Mouse (Mus musculus): ENCODE measurements around the gene Ppp1r14a. TPM values are rescaled to one million over a fixed set of nuclear protein-coding genes. Genes with fewer than 3 reads are reported as not detected.

Gene Ppp1r14a
- total and polyA plus RNA-seq, 3 experiments: 3.8 to 7.1 TPM; not detected in 1

GRCm38 (mm10) chr7:29340838-29341237 lies 51.7 kb downstream of the Ppp1r14a start:
- no peaks in the 10 kb centered on the region for H3K27me3 ChIP-seq (ENCODE audit: control insufficient read depth in 1 of 2, insufficient read depth in 2 of 2, low read length in 2 of 2)
- DNase-seq (ENCODE audit: low read depth, low spot score): peak; percentile 29
- 0 out of 2 replicates have a peak, but pooled peaks have one; percentile 46 for TF ChIP-seq CHD1 (IDR thresholded peaks at IDR 0.05; ENCODE audit: low read depth, low read length)
- TF ChIP-seq MAZ (IDR thresholded peaks at IDR 0.05; ENCODE audit: low read depth, low read length): no peak
- peak overlapping the region; percentile 83 for H3K9ac ChIP-seq (ENCODE audit: control insufficient read depth, low read depth, low read length, poor library complexity, severe bottlenecking)
- no peaks in the 10 kb centered on the region for H3K9me3 ChIP-seq (replicated peaks; ENCODE audit: insufficient read depth, low read length)
- H3K79me2 ChIP-seq (ENCODE audit: control insufficient read depth, insufficient read depth, low read length, poor library complexity): peaks cover 33% of the 10 kb centered on the region
- peak overlapping the region; percentile 99 for H3K27ac ChIP-seq (ENCODE audit: control insufficient read depth, low read depth, low read length)
- H3K4me1 ChIP-seq (ENCODE audit: control insufficient read depth in 1 of 2, insufficient read depth in 2 of 2, low read length in 2 of 2): peaks cover 24 to 53% of the 10 kb centered on the region in 2 experiments
- H3K36me3 ChIP-seq (ENCODE audit: control insufficient read depth in 1 of 2, insufficient read depth in 2 of 2, low read length in 2 of 2): peaks cover 0 to 42% of the 10 kb centered on the region in 2 experiments; a peak in 3 of 4 replicates
- peak overlapping the region; percentile 46 to 57 for H3K4me3 ChIP-seq (ENCODE audit: control insufficient read depth in 1 of 2, insufficient read depth in 1 of 2, low read depth in 2 of 2, low read length in 2 of 2)

- Histone ChIP-seq H3K4me1 (ENCODE audit: control insufficient read depth in 1 of 2, insufficient read depth in 2 of 2, low read length in 2 of 2) (peaks cover 20 to 50% of the 10 kb centered on the region in 2 experiments), H3K27me3 (ENCODE audit: control insufficient read depth in 1 of 2, insufficient read depth in 2 of 2, low read length in 2 of 2) (no peaks in the 10 kb centered on the region), H3K36me3 (ENCODE audit: control insufficient read depth in 1 of 2, insufficient read depth in 2 of 2, low read length in 2 of 2) (peaks cover 0 to 38% of the 10 kb centered on the region in 2 experiments; a peak in 2 of 4 replicates), H3K9ac (ENCODE audit: control insufficient read depth, low read depth, low read length, poor library complexity, severe bottlenecking) (peak overlapping the region; percentile 83), H3K4me3 (ENCODE audit: control insufficient read depth in 1 of 2, insufficient read depth in 1 of 2, low read depth in 2 of 2, low read length in 2 of 2) (peak overlapping the region; percentile 46 to 57), H3K79me2 (ENCODE audit: control insufficient read depth, insufficient read depth, low read length, poor library complexity) (peaks cover 33% of the 10 kb centered on the region), H3K9me3 (replicated peaks; ENCODE audit: insufficient read depth, low read length) (no peaks in the 10 kb centered on the region), H3K27ac (ENCODE audit: control insufficient read depth, low read depth, low read length) (peak overlapping the region; percentile 99)
- peak; percentile 47; the same call in 1 of the 2 replicates for TF ChIP-seq HCFC1 (IDR thresholded peaks at IDR 0.05; ENCODE audit: low read depth, low read length)
- no peak for TF ChIP-seq POLR2AphosphoS5 (IDR thresholded peaks at IDR 0.05; ENCODE audit: borderline replicate concordance, low read depth, low read length)
- peak; percentile 100 for TF ChIP-seq MYC (IDR thresholded peaks at IDR 0.05; ENCODE audit: low read depth, low read length)
- peak; percentile 19; the same call in 1 of the 2 replicates for TF ChIP-seq NRF1 (IDR thresholded peaks at IDR 0.05; ENCODE audit: insufficient read depth, low read depth, low read length, poor library complexity, severe bottlenecking)
- peak; percentile 62; the same call in 1 of the 2 replicates for TF ChIP-seq TBP (IDR thresholded peaks at IDR 0.05; ENCODE audit: low read depth, low read length)
- peak; percentile 97 for TF ChIP-seq SIN3A (IDR thresholded peaks at IDR 0.05; ENCODE audit: low read length)
- TF ChIP-seq NELFE (IDR thresholded peaks at IDR 0.05; ENCODE audit: low read depth, low read length): peak; percentile 41
- peak; percentile 87 for TF ChIP-seq USF1 (IDR thresholded peaks at IDR 0.05; ENCODE audit: low read depth, low read length)
- peak; percentile 40; the same call in 1 of the 2 replicates for TF ChIP-seq ETS1 (IDR thresholded peaks at IDR 0.05; ENCODE audit: low read depth, low read length)
- TF ChIP-seq USF2 (IDR thresholded peaks at IDR 0.05; ENCODE audit: borderline replicate concordance in 1 of 2, insufficient read depth in 1 of 2, low read depth in 1 of 2, low read length in 2 of 2): no peak
- TF ChIP-seq POLR2A (IDR thresholded peaks at IDR 0.05; ENCODE audit: control insufficient read depth in 1 of 2, insufficient read depth in 1 of 2, low read depth in 1 of 2, low read length in 2 of 2, poor library complexity in 1 of 2): peak; percentile 12 to 77; a peak in 3 of 4 replicates
- peak; percentile 100 for TF ChIP-seq MAX (IDR thresholded peaks at IDR 0.05; ENCODE audit: low read length)
- TF ChIP-seq MXI1 (IDR thresholded peaks at IDR 0.05; ENCODE audit: low read depth, low read length): peak; percentile 100
- no peak for TF ChIP-seq UBTF (IDR thresholded peaks at IDR 0.05; ENCODE audit: borderline replicate concordance, insufficient read depth, low read depth, low read length)
- peak; percentile 85 for DNase-seq (ENCODE audit: low read depth, low spot score)
Measured at GRCm38 (mm10) chr7:29341722-29342121, 52.6 kb downstream of the Ppp1r14a start.

Measured in MEL (cell line).